Mouse (Mus musculus) kidney, embryonic 16.5 days (tissue): Measurements from ENCODE around the gene Supt3. TPM values are rescaled to one million over a fixed set of nuclear protein-coding genes. Genes with fewer than 3 reads are reported as not detected.

ENCODE experiments used
- ATAC-seq: fragments of 200-750 bp; cut with Nextera tagmentation; 2 replicates; pipeline ENCODE4 v1.8.0; 2017; ENCODE audit warnings: moderate TSS enrichment; ENCODE audit not compliant: low FRiP score, low TSS enrichment
- H3K27ac ChIP-seq: fragments of 300-500 bp; sonication (generic); 2 replicates; pipeline ENCODE4 v1.5.1; 2014; ENCODE audit warnings: low read length
- H3K27me3 ChIP-seq: fragments of 300-500 bp; sonication (generic); 2 replicates; pipeline ENCODE4 v1.6.1; 2014; ENCODE audit warnings: low read length, control low read depth, mixed read lengths; ENCODE audit not compliant: insufficient read depth
- H3K36me3 ChIP-seq: fragments of 300-500 bp; sonication (generic); 2 replicates; pipeline ENCODE4 v1.6.1; 2014; ENCODE audit warnings: low read length, control low read depth, mixed read lengths; ENCODE audit not compliant: insufficient read depth
- H3K4me1 ChIP-seq: fragments of 300-500 bp; sonication (generic); 2 replicates; pipeline ENCODE4 v1.6.1; 2014; ENCODE audit warnings: low read length, control low read depth, mixed read lengths; ENCODE audit not compliant: insufficient read depth
- H3K4me2 ChIP-seq: fragments of 300-500 bp; sonication (generic); replicated peaks from 2 replicates; pipeline ENCODE4 v1.6.1; 2014; ENCODE audit warnings: low read depth, low read length
- H3K4me3 ChIP-seq: fragments of 300-500 bp; sonication (generic); 2 replicates; pipeline ENCODE4 v1.5.1; 2014; ENCODE audit warnings: mild to moderate bottlenecking, low read length
- H3K9ac ChIP-seq: fragments of 300-500 bp; sonication (generic); replicated peaks from 2 replicates; pipeline ENCODE4 v1.6.1; 2014; ENCODE audit warnings: low read length
- H3K9me3 ChIP-seq: fragments of 300-500 bp; sonication (generic); 2 replicates; pipeline ENCODE4 v1.6.1; 2016; ENCODE audit warnings: low read length, control low read depth
- WGBS: fragments of 180-500 bp; shearing (Covaris S2); extraction: QIAGEN DNeasy Blood & Tissue Kit; methylation state at CpG from one replicate; pipeline ENCODE4 v1.1.7; 2014; 5-methylcytosine and 5-hydroxymethylcytosine counted together
- polyA plus RNA-seq: library from polyadenylated mRNA; unstranded; fragments of >200 nt; fragmentation: Nextera tagmentation; extraction: Ambion mirVana; gene quantifications from 2 replicates; pipeline ENCODE4 v1.2.1, GENCODE M21; 2015

The Supt3 gene
- polyA plus RNA-seq, 1 experiment from 2014 or later, result 20.7 TPM

DNA sequence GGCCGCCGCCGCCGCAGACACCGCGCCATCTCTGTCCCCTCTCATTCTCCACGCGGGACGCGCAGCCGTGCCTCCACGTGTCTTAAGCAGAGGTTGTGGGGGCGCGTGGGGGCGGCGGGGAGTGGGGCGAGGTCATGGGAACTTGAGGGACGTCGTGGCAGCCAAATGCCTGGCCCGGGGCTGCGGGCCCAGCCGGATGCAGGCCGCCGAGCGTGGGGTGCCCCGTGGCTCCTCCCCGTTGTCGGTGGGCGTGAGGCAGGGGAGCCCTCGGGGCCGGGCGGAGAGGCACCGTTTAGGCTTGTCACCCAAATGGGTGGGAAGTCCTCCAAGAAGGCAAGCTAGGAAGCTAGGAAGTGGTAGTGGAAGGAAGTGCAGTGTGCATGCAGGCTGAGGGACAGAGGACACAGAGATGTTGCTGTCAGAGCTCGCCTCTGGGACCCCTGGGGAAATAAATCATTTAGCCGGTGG, 419 bp downstream of the Supt3 start:
- Histone ChIP-seq H3K4me2 (peak overlapping the region; percentile 83), H3K4me1 (peaks cover 8% of the 10 kb centered on the region), H3K9me3 (no peaks in the 10 kb centered on the region), H3K9ac (peak overlapping the region; percentile 99), H3K27ac (peak overlapping the region; percentile 91), H3K27me3 (no peaks in the 10 kb centered on the region), H3K4me3 (peak overlapping the region; percentile 90), H3K36me3 (no peaks in the 10 kb centered on the region)
- peak; percentile 89 for ATAC-seq
- 0% methylated on average over 34 of the region's 35 CpGs for WGBS

DNA sequence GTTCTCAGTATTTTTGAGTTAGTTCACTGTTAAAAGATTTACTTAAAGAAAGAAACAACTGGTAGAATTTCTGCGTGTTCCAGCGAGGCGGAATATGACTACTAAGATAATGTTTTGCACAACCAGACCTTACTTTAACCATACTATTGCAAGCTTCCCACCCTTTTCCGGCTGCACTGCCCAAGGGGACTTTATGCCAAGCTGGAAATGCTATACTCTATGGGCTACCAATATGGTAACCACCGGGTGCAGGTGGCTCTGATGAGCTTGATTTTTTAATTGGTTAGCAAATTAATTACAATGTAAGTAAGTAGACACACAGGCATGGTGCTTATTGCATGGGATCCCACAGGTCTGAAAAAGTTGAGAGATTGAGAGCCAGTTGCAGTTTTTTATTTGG, 1.2 kb downstream of the Supt3 start:
- WGBS, result 65% methylated on average over 5 of the region's 5 CpGs
- Histone ChIP-seq H3K36me3 (no peaks in the 10 kb centered on the region), H3K9ac (no peak overlapping the region), H3K27ac (no peak overlapping the region), H3K4me3 (peak overlapping the region; percentile 90; the same call in 1 of the 2 replicates), H3K9me3 (no peaks in the 10 kb centered on the region), H3K27me3 (no peaks in the 10 kb centered on the region), H3K4me2 (peak overlapping the region; percentile 83), H3K4me1 (peaks cover 8% of the 10 kb centered on the region)
- no peak for ATAC-seq

DNA sequence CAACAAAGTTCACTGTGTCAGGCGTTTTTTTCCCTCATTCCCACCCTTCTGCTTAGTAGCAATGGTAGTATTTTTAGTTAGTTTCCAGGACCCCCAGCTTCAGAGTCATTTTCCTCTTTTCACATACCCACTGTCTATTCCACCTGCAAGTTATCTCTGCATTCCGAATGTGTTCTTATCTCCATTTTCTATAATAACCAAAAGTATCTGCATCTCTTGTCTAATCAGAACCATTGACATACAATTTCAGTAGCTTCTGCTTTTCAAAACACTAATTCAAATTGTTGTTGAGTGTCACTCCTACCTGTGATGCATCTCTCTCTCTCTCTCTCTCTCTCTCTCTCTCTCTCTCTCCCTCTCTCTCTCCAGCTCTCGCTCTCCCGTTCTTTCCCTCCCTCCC, 3.4 kb downstream of the Supt3 start:
- H3K4me1 ChIP-seq, result peaks cover 8% of the 10 kb centered on the region
- H3K4me2 ChIP-seq, result no peak overlapping the region
- no peaks in the 10 kb centered on the region for H3K9me3 ChIP-seq
- no peak overlapping the region for H3K4me3 ChIP-seq
- H3K36me3 ChIP-seq, result no peaks in the 10 kb centered on the region
- no peaks in the 10 kb centered on the region for H3K27me3 ChIP-seq
- no peak overlapping the region for H3K27ac ChIP-seq
- 75% methylated on average over 4 of the region's 4 CpGs for WGBS
- ATAC-seq, result no peak
- no peak overlapping the region for H3K9ac ChIP-seq

DNA sequence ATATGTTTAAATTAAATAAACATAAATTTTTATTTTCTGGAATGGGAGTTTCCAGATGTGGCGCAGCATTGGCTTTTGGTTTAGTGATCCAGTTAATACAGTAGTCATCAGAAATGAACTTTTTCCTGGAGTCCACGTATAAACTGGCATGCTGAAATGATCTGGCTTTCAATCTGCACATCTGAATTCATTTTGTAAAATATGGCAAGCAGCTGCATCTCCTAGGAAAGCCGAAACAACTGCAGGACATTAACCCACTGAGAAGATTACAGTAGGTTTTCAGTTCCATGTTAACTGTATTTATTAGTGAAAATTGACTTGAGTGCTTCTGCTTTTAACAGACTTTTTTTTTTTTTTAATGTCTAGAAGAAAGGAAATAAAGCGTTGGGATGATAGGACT, 5.4 kb downstream of the Supt3 start:
- Histone ChIP-seq H3K36me3 (no peaks in the 10 kb centered on the region), H3K27ac (no peak overlapping the region), H3K4me1 (peaks cover 8% of the 10 kb centered on the region), H3K4me2 (no peak overlapping the region), H3K27me3 (no peaks in the 10 kb centered on the region), H3K9ac (no peak overlapping the region), H3K9me3 (no peaks in the 10 kb centered on the region), H3K4me3 (no peak overlapping the region)
- no peak for ATAC-seq
- 89% methylated on average over 4 of the region's 4 CpGs for WGBS

DNA sequence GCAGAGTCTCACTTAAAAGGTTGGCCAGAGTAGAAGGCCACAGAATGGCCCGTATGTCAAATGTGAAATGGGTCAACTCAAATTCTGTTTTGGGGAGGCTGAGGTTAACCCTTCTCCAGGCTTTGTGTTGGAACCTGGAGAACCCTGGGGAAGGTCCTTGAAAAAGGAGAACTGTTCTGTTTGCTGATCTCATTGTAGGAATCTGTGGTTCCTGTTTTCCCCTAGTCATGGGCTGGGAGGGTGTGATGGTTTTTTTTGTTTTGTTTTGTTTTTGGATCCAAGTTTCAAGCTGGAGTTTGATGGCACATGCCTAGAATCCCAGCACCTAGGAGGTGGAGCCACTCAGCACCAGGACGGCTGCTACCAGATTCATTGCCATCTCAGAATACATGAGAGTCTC, 6.2 kb downstream of the Supt3 start:
- Histone ChIP-seq H3K4me2 (no peak overlapping the region), H3K27me3 (no peaks in the 10 kb centered on the region), H3K9me3 (no peaks in the 10 kb centered on the region), H3K36me3 (no peaks in the 10 kb centered on the region), H3K9ac (no peak overlapping the region), H3K27ac (no peak overlapping the region), H3K4me3 (no peak overlapping the region), H3K4me1 (peaks cover 2% of the 10 kb centered on the region)
- no peak for ATAC-seq
- 83% methylated on average over 2 of the region's 2 CpGs for WGBS

DNA sequence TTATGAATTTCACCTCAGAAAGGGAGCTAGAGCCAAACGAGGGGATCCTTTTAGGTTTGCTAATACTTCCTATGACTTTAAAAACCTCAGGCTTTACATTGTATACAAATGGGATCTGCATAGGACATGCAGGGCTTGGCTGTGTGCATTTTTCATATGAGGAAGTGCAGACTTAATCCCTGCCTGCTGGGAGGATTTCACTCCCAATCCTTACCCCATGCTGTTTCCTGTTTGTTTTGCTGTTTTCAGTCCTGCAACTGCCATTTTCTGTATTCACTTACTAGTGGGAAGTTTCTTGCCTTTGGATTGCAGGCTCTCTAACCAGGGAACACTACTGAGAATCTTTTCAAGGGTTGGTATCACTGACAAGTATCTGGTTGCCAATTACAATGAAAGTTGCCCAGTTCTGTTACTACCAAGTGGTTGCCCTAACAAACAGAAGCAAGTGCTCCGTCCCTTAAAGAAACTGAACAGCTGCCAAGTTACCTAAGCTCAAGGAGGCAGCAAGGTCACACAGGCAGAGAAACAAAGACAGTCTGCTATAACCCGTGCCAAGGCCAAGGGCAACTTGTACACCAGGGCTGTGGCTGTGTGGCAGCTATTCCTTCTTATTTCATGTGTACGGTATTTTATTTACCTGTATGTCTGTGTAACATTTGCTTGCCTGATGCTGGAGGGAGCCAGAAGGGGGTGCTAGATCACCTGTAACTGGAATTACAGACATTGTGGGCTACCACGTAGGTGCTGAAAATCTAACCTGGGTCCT, 12.2 kb downstream of the Supt3 start:
- Histone ChIP-seq H3K27ac (no peak overlapping the region), H3K27me3 (no peaks in the 10 kb centered on the region), H3K4me1 (no peaks in the 10 kb centered on the region), H3K4me2 (no peak overlapping the region), H3K36me3 (peaks cover 5% of the 10 kb centered on the region; the same call in 1 of the 2 replicates), H3K4me3 (no peak overlapping the region), H3K9me3 (no peaks in the 10 kb centered on the region), H3K9ac (no peak overlapping the region)
- no peak for ATAC-seq
- 84% methylated on average over 5 of the region's 5 CpGs for WGBS

DNA sequence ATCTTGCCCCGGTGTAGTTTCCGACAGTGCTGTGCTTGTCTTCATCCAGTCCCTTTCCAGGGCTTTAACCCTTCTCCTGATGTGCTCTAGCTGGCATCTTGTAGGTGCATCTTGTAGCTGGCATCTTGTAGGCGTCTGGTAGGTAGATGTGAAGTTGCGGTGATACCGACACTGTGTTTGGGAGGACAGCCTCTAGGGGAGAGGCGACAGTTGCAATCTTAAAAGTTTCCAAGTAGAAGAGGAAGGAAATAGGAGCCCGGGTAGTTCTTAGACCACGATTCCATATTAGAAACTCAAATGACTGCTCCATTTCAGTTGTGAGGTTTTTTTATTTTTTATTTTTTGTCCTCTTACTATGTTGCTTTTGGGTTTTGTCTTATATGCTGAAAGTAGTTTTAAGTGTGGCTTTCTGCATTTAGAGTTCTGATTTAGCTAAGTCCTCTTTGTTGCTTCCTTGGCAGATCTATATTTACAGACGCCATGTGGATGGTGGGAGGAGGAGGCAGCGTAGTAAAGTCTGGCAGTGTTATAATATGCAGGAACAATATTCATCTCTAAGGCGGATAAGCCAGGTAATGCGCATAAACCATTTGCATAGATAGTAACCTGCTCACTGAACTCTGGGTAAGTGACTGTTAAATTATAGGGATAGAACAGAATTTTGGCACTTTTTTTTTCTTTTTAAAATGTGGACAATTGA, 15.4 kb downstream of the Supt3 start:
- Histone ChIP-seq H3K4me1 (no peaks in the 10 kb centered on the region), H3K4me2 (no peak overlapping the region), H3K27me3 (no peaks in the 10 kb centered on the region), H3K36me3 (peaks cover 5% of the 10 kb centered on the region; the same call in 1 of the 2 replicates), H3K4me3 (no peak overlapping the region), H3K9ac (no peak overlapping the region), H3K9me3 (no peaks in the 10 kb centered on the region), H3K27ac (no peak overlapping the region)
- WGBS, result 92% methylated on average over 12 of the region's 12 CpGs
- no peak for ATAC-seq

DNA sequence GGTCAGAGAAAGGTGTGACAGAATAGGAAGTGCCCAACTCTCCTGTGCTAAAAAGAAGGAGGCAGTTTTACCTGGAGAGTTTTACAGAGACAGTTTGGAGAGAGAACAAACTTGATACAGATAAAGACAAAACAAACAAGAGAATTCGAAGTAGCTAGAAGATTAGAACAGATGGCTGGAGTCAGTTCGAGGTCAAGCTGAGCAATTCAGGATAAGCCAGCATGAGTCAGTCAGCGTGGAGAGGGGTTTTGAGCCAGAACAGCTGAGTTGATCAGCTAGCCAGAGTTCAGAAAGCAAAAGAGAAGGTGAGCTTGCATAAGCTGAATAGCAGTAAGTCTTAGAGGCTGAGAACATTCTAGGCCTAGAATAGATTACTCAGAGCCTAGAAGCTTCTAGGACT, 20.4 kb downstream of the Supt3 start:
- H3K4me1 ChIP-seq, result no peaks in the 10 kb centered on the region
- H3K27ac ChIP-seq, result no peak overlapping the region
- no peak overlapping the region for H3K4me3 ChIP-seq
- no peak overlapping the region for H3K4me2 ChIP-seq
- H3K27me3 ChIP-seq, result no peaks in the 10 kb centered on the region
- no peaks in the 10 kb centered on the region for H3K9me3 ChIP-seq
- H3K36me3 ChIP-seq, result no peaks in the 10 kb centered on the region
- ATAC-seq, result no peak
- no peak overlapping the region for H3K9ac ChIP-seq
- 45% methylated on average over 3 of the region's 3 CpGs for WGBS

DNA sequence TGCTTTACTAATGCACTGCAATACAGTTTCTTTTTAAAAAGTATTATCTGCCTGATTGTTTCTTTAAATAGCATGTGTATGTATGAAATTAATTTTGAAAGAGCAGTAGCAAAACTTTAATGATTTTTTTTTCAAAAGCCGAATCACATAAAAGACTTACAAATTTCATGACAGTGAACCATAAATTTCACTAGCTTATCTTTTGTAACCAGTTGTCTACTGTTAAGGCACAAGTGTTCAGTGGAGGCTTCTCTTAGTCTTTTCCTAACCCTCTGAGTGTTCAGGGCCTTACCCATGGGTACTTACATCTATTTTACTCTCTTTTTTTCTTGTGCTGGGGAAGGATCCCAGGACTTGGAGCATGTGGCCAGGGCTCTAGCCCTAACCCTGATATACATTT, 30.1 kb downstream of the Supt3 start:
- WGBS, result 77% methylated on average over 1 of the region's 1 CpGs

More for the DNA sequence above, 30.1 kb downstream of the Supt3 start:
- no peaks in the 10 kb centered on the region for H3K9me3 ChIP-seq
- no peaks in the 10 kb centered on the region for H3K4me1 ChIP-seq
- H3K9ac ChIP-seq, result no peak overlapping the region
- no peaks in the 10 kb centered on the region for H3K36me3 ChIP-seq
- H3K27me3 ChIP-seq, result no peaks in the 10 kb centered on the region
- no peak overlapping the region for H3K27ac ChIP-seq
- no peak overlapping the region for H3K4me2 ChIP-seq
- no peak for ATAC-seq
- no peak overlapping the region for H3K4me3 ChIP-seq
